Mouse (Mus musculus) heart, postnatal 0 days (tissue): ENCODE measurements around the gene 0610037L13Rik.

Experiments used
- CTCF ChIP-seq: IDR thresholded peaks from 2 replicates; pipeline ENCODE4 v1.5.1; 2016; ENCODE audit warnings: antibody characterized with exemption, control low read depth, low read depth
- EP300 ChIP-seq: IDR thresholded peaks from 2 replicates; pipeline ENCODE4 v1.6.1; 2016; ENCODE audit warnings: antibody characterized with exemption, low read depth

DNA sequence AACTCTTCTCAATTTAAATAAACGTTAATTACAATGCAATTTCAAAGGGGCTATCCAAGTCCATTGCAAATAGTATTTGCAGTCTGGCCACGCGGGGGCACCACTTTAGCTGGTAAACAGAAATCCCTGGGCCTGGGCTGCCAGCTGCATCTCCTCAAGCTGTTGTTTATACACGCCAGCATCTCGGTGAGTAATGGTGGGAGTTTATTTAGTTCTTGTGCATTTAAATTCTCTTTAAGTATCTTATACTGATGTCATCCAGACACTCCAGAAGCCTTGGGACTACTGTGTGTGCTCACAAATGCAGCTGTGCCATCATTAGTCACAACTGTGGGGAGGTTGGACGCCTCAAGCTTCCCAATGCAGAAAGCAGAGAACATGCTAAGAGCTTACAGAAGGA is 47.7 kb downstream of the 0610037L13Rik start:
- peak; percentile 64 for TF ChIP-seq CTCF
- TF ChIP-seq EP300 = no peak
